21 mouse cellular contexts compared by ENCODE assay signal in the genomic region with DNA sequence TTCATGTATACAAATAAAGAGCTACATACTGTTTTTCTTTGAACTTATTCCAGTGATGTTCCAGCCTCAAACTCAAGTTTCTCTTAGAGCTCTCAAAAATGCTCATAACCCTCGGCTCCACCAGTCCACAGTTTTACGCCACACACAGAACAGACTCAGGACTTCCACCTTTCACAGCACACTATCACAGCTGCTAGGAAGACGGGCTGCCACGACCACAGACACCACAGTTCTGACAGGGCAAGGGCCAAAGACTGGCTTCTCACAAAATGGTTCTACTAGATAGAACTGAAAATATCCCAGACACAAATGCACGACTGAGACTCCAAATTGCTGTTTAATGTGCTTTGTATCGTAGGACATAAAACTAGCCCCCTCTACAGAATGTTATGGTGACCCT.
"Had no signal": no experiment of that assay in that cellular context is flagged by ENCODE, and none has a peak within 500 bp of the region (broad histone marks: within the 10 kb centered on the region; RNA-seq: fewer than 3 reads in every experiment).

No protein-coding gene starts in this region.

- DNase-seq: liver, embryonic 13.5 days; liver, postnatal 0 days; lung, adult 2 months; lung, postnatal 14 days; lung, postnatal 36 days; midbrain, embryonic 14.5 days; retina, postnatal 1 day; right cerebral cortex, adult 18-20 months; right cerebral cortex, postnatal 25 days; right cerebral cortex, postnatal 4 days; spleen, adult 18-20 months; thymus, adult 18-20 months; thymus, postnatal 25 days had no signal

- H3K4me3 ChIP-seq: liver, embryonic 13.5 days; liver, embryonic 15.5 days; lung, embryonic 15.5 days; midbrain, embryonic 12.5 days; neural tube, embryonic 12.5 days had no signal

- H3K4me2 ChIP-seq: liver, embryonic 11.5 days; liver, embryonic 13.5 days; liver, embryonic 15.5 days; lung, embryonic 15.5 days; midbrain, embryonic 12.5 days; neural tube, embryonic 12.5 days had no signal

- H3K9me3 ChIP-seq: liver, embryonic 13.5 days; liver, embryonic 15.5 days; lung, embryonic 15.5 days; midbrain, embryonic 12.5 days; neural tube, embryonic 12.5 days had no signal

- ATAC-seq: liver, postnatal 0 days; lung, postnatal 0 days; midbrain, embryonic 16.5 days had no signal

- H3K36me3 ChIP-seq: liver, embryonic 13.5 days; liver, embryonic 15.5 days; lung, embryonic 15.5 days; midbrain, embryonic 12.5 days; neural tube, embryonic 12.5 days had no signal

- H3K9ac ChIP-seq: liver, embryonic 13.5 days; liver, embryonic 15.5 days; liver, postnatal 0 days; lung, embryonic 15.5 days; midbrain, embryonic 12.5 days; neural tube, embryonic 12.5 days had no signal

- H3K27ac ChIP-seq: liver, embryonic 13.5 days; liver, embryonic 15.5 days; lung, embryonic 15.5 days; macrophage; midbrain, embryonic 12.5 days; neural tube, embryonic 12.5 days had no signal

- H3K27me3 ChIP-seq: liver, embryonic 13.5 days; liver, embryonic 15.5 days; lung, embryonic 15.5 days; midbrain, embryonic 12.5 days; neural tube, embryonic 12.5 days had no signal
